Mouse (Mus musculus) G1E (cell line): Measurements from ENCODE around the gene Man1a. TPM values are rescaled to one million over a fixed set of nuclear protein-coding genes. Genes with fewer than 3 reads are reported as not detected.

Experiments
- ATAC-seq: 2 replicates; pipeline ENCODE4 v1.8.0; 2016; ENCODE audit warnings: mild to moderate bottlenecking; ENCODE audit not compliant: insufficient number of reproducible peaks, poor library complexity, low FRiP score, severe bottlenecking; ENCODE audit errors: extremely low read depth
- DNase-seq: peaks from one replicate; pipeline ENCODE4 v3.0.0; 2012; ENCODE audit warnings: low spot score
- H3K27me3 ChIP-seq: 2 replicates; pipeline ENCODE4 v1.6.1; 2012; ENCODE audit warnings: mild to moderate bottlenecking, low read length, inconsistent platforms; ENCODE audit not compliant: insufficient read depth
- H3K36me3 ChIP-seq: replicated peaks from 2 replicates; pipeline ENCODE3; 2012; ENCODE audit warnings: mild to moderate bottlenecking, inconsistent platforms
- H3K4me1 ChIP-seq: 2 replicates; pipeline ENCODE4 v1.6.1; 2012; ENCODE audit warnings: low read depth, low read length, inconsistent platforms, mixed read lengths; ENCODE audit not compliant: insufficient read depth
- H3K4me3 ChIP-seq: 2 replicates; pipeline ENCODE4 v1.5.1; 2012; ENCODE audit warnings: low read depth, mild to moderate bottlenecking, inconsistent platforms, low read length, moderate library complexity, mixed read lengths
- H3K9me3 ChIP-seq: replicated peaks from 2 replicates; pipeline ENCODE4 v1.6.1; 2012; ENCODE audit warnings: inconsistent platforms
- CTCF ChIP-seq: IDR thresholded peaks from 2 replicates; pipeline ENCODE4 v1.5.1; 2012; ENCODE audit warnings: low read depth, low read length, inconsistent platforms, mixed read lengths
- GATA1 ChIP-seq: IDR thresholded peaks from 2 replicates; pipeline ENCODE4 v1.6.1; 2012; ENCODE audit warnings: borderline replicate concordance, low read length, inconsistent platforms, mixed read lengths
- GATA2 ChIP-seq: IDR thresholded peaks from 2 replicates; pipeline ENCODE4 v1.6.1; 2012; ENCODE audit warnings: low read depth, low read length, inconsistent platforms, borderline replicate concordance
- POLR2AphosphoS5 ChIP-seq: IDR thresholded peaks from 2 replicates; pipeline ENCODE4 v1.6.1; 2012; ENCODE audit warnings: low read depth, low read length, inconsistent platforms; ENCODE audit not compliant: insufficient replicate concordance
- TAL1 ChIP-seq: conservative IDR thresholded peaks from 2 replicates; pipeline ENCODE4 v1.6.1; 2012; ENCODE audit warnings: low read depth, low read length, inconsistent platforms, mixed read lengths
- polyA plus RNA-seq: library from polyadenylated mRNA; stranded (reverse); fragments of >175 nt; gene quantifications from 2 replicates; pipeline ENCODE4 v1.2.3, GENCODE M21; 2012
- total RNA-seq, 2 experiments: library from RNA; stranded (forward) in 1 of 2; stranded (reverse) in 1 of 2; fragments of 200-1000 nt in 1 of 2; fragments of >200 nt in 1 of 2; fragmentation: Nextera tagmentation in 1 of 2; gene quantifications; 2 replicates each; pipeline ENCODE4 v1.2.3; 2014 to 2017

The Man1a gene
- total and polyA plus RNA-seq, 3 experiments: 0.03 to 6.6 (median 0.05) TPM

DNA sequence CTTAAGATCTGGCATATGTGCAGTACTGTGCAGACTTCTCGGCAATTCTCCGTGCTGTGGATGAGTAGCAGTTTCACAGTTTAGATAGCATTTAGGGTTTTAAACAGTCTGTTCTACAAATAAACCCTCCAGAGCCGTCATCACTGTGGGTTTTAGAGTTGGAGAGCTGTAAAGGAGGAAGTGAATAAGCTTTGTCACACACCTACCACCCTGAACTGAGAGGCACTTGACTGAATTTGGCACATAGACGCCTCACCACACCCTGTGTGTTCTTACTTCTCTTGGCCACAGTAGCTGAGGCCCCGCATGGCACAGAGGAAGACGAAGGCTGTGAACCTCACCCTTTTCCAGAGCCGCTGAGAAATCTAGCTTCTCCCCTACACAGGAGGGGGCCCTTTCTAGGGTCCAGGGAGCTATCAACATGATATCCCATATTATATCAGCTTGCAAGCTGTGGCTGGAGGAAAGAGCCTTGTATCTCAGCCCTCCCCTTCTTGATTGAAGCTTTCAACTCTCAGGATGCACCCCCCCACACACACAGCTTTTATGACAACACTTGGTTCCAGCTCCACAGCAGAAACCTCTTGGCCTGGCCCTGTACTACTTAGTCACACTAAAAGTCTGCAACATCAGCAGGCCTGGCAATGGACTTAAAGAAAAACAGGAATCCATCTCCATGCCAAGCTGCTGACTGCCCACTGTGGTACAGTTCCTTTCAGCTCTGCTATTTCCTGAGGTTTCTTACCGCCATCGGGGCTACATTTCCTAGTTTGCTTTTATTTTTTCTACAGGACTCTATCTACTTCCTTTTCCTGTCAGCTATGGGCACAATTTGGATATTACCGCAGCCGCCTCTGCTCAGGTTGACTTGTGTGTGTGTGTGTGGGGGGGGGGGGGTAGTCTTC, 35.9 kb downstream of the Man1a start:
- Histone ChIP-seq H3K4me1 (no peaks in the 10 kb centered on the region), H3K4me3 (no peak overlapping the region), H3K9me3 (0 out of 2 replicates have a peak, but pooled peaks cover 1% of the 10 kb centered on the region), H3K27me3 (no peaks in the 10 kb centered on the region), H3K36me3 (no peaks in the 10 kb centered on the region)
- DNase-seq (no peak), ATAC-seq (no peak)
- TF ChIP-seq CTCF (no peak), GATA2 (no peak), TAL1 (no peak), POLR2AphosphoS5 (no peak), GATA1 (no peak)

DNA sequence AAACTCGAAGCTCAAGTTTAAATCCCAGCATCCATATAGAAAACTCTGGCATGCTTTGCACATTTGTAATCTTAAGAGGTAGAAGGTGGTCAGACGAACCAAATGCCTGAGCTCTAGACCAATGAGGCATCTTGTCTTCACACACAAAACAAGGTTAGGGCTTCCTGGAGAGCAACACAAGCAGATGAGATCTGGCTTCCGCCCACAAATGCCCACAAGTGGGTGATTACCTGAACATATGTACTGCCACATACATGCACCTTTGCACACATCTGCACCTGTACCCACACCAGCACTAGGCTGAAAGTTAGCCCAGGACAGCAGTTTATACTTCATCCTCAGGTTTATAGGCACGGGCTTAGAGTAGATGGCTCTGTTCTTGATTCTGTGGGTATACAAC, 36.7 kb downstream of the Man1a start:
- no peak for TF ChIP-seq CTCF
- no peak for TF ChIP-seq GATA1
- no peak for TF ChIP-seq GATA2
- no peak for TF ChIP-seq TAL1
- no peak for TF ChIP-seq POLR2AphosphoS5
- ATAC-seq (no peak), DNase-seq (no peak)
- H3K36me3 ChIP-seq: no peaks in the 10 kb centered on the region
- no peak overlapping the region for H3K4me3 ChIP-seq
- no peaks in the 10 kb centered on the region for H3K27me3 ChIP-seq
- H3K4me1 ChIP-seq: no peaks in the 10 kb centered on the region
- 0 out of 2 replicates have a peak, but pooled peaks cover 1% of the 10 kb centered on the region for H3K9me3 ChIP-seq

DNA sequence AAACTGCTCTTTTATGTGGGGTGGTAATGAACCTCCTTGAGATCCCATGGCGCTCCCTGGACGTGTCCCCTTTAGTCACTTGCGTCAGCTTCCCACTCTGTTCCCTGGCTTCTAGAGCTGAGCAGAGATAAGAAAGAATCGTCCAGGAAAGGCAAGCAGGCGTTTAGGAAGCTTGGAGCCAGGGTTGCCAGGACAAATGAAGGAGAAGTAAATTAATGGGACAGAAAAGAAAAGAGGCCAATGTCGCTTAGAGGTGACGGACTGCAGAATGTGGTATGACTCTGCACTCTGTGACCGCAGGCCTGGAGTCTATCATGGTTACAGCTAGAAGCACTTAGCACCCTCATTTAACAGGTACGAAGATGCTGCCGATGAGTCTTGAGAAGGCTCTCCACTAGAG, 37.7 kb downstream of the Man1a start:
- H3K27me3 ChIP-seq: no peaks in the 10 kb centered on the region
- ATAC-seq: no peak
- H3K9me3 ChIP-seq: 0 out of 2 replicates have a peak, but pooled peaks cover 1% of the 10 kb centered on the region
- TF ChIP-seq CTCF (no peak), GATA2 (no peak), TAL1 (no peak), GATA1 (no peak), POLR2AphosphoS5 (no peak)
- H3K36me3 ChIP-seq: no peaks in the 10 kb centered on the region
- no peaks in the 10 kb centered on the region for H3K4me1 ChIP-seq
- DNase-seq: no peak
- no peak overlapping the region for H3K4me3 ChIP-seq

DNA sequence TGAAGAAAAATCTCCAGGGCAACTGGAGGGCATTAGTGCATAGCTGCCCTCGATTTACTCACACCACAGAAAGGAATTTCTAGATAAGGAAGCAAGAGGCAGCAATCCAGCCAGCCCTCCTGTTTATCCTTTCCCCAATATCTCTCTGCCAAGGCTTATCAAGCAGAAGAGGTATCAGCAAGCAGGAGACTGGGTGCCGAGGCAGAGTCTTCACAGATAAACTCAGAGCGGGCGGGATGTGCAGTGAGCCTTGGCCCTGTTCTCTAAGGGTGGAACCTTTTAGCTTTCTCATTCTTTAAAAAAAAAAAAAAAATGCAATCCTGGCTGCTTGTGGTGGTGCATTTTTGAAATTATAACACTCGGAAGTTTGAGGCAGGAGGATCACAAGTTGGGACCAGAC, 38.2 kb downstream of the Man1a start:
- Histone ChIP-seq H3K9me3 (0 out of 2 replicates have a peak, but pooled peaks cover 1% of the 10 kb centered on the region), H3K36me3 (no peaks in the 10 kb centered on the region), H3K4me1 (no peaks in the 10 kb centered on the region), H3K4me3 (no peak overlapping the region), H3K27me3 (no peaks in the 10 kb centered on the region)
- TF ChIP-seq GATA2 (no peak), GATA1 (no peak), POLR2AphosphoS5 (no peak), CTCF (no peak), TAL1 (no peak)
- ATAC-seq (no peak), DNase-seq (no peak)

DNA sequence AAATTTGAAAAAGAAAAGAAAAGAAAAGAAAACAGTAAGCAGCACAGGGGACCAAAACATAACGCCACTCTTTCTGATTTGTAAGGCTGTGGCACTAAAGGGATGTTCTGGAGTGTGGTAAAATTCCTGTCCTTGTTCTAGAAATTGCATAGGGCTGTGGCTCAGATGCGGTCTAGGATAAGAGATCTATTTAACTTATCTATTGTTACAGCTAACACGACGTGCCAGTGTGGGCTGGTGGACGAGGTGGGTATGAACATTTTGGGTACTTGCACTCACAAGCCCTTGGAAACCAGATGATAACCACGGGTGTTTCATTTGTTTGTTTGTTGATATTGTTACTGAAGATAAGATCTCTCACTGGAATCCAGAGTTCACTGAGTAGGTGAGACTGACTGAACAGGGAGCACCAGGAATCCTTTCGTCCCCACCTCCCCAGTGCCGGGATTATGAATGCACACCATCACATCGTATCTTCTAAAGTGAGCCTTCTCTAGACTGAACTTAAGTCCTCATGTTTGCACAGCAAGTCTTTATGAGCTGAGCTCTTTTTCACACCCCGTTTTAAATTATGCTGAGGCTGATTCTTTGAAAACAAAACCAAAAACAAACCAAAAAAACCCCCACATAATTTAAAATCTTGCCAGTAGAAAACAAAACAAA, 38.9 kb downstream of the Man1a start:
- Histone ChIP-seq H3K4me3 (no peak overlapping the region), H3K36me3 (no peaks in the 10 kb centered on the region), H3K27me3 (no peaks in the 10 kb centered on the region), H3K4me1 (no peaks in the 10 kb centered on the region), H3K9me3 (0 out of 2 replicates have a peak, but pooled peaks cover 1% of the 10 kb centered on the region)
- ATAC-seq (no peak), DNase-seq (no peak)
- no peak for TF ChIP-seq GATA1
- no peak for TF ChIP-seq GATA2
- TF ChIP-seq TAL1: no peak
- TF ChIP-seq POLR2AphosphoS5: no peak
- TF ChIP-seq CTCF: no peak

DNA sequence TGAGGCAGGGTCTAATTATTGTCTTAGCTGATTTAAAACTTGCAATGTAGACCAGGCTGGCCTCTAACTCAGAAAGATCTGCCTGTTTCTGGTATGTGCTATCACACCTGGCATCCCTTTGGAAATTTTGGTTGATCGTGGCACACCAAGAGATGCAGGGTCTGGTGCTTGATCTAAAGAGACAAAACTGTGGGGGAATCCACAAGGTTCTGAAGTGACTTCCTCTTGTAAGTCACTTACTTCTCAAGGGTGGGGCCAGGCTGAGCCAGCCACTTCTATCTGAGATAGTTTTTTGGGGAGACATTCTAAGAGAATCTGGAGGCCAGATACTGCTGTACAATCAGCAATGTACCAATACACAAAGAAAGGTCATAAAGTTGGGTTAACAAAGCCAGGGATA, 40.8 kb downstream of the Man1a start:
- Histone ChIP-seq H3K4me1 (no peaks in the 10 kb centered on the region), H3K9me3 (0 out of 2 replicates have a peak, but pooled peaks cover 1% of the 10 kb centered on the region), H3K27me3 (no peaks in the 10 kb centered on the region), H3K4me3 (no peak overlapping the region), H3K36me3 (no peaks in the 10 kb centered on the region)
- ATAC-seq: no peak
- DNase-seq: no peak
- TF ChIP-seq POLR2AphosphoS5 (no peak), GATA1 (no peak), GATA2 (no peak), TAL1 (no peak), CTCF (no peak)
